Mouse (Mus musculus) lung, postnatal 0 days (tissue): ENCODE results near the gene Iqsec1.

ENCODE experiments used
- CTCF ChIP-seq: IDR thresholded peaks from 2 replicates; pipeline ENCODE4 v1.5.1; 2016; ENCODE audit warnings: antibody characterized with exemption, mild to moderate bottlenecking
- EP300 ChIP-seq: IDR thresholded peaks from 2 replicates; pipeline ENCODE4 v1.6.1; 2016; ENCODE audit warnings: antibody characterized with exemption, mild to moderate bottlenecking, control low read depth

DNA sequence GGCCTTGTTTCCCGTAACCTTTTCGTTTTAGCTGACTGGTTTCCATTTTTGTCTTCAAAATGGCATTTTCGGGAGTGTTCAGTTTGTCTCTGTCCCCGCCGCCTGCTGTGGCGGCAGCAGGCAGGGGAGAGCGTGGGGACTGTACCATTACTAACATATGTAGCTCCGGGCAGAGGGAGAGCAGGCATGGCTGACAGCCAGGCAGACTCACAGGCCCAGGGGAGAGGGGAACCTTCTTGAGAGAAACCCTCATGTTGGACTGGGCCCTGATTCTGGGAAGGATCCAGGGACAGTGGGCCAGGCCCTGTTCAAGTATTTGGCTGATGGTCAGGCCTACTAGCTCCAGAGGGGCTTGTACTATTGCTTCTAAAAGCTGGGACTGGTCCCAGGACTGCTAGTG lies 185.9 kb downstream of the Iqsec1 start:
- no peak for TF ChIP-seq CTCF
- no peak for TF ChIP-seq EP300
